Mouse (Mus musculus): ENCODE results near the gene Tiparp.

DNA sequence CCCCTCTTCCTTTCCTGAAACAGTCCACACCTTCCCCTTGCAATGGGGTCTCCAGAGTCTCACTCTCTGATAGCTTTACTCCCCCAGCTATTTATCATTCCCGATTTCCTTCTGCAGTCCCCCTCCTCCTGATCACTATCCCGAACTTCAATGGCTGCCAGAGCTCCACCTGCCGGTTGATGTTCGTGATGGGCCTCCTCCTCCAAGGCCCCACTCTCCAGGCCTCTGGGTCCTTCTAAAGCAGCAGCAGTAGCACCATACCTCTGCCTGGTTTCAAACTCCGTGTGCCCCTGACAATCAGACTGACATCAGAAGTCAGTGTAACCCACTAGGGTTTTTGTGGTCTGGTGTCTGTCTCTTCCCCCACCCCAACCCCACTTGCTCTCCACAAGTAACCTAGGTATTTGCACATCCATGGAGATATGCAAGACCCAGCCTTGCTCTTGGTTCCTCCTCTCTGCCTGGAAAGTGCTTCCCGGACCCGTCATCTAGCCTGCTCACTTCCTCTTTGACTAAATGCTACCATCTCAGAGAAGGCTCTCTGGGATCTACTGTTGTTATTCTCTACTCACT is 44.0 kb upstream of the Tiparp start:
- TF ChIP-seq CTCF (conservative IDR thresholded peaks at IDR 0.05; ENCODE audit: insufficient read depth, insufficient read length, low read depth, low read length) (no peak), POLR2A (IDR thresholded peaks at IDR 0.05; ENCODE audit: low read depth, low read length) (no peak)

Measured in kidney, adult 2 months (tissue).